Mouse (Mus musculus) CD4-positive naive resting alpha-beta T cell, adult 76 days (primary cell): ENCODE results near the gene Olfr138. TPM values are rescaled to one million over a fixed set of nuclear protein-coding genes. Genes with fewer than 3 reads are reported as not detected.

ENCODE experiments used
- total RNA-seq: library from RNA; stranded (reverse); gene quantifications from one replicate; pipeline ENCODE4 v1.2.4, GENCODE M21; 2023

The Olfr138 gene
- not detected for total RNA-seq

GRCm38 (mm10) chr17:38260735-38261134 is at the start of gene Olfr138:
Gene Olfr138 (plus strand): TSS chr17:38261035.

GRCm38 (mm10) chr17:38307470-38307869 is 46.6 kb downstream of the Olfr138 start, which contains the start of gene Olfr137:
Gene Olfr137 (minus strand): TSS chr17:38307570.

Other genes with a start within 250 kb of the Olfr138 start
- not detected for gene Olfr129, start 201.0 kb upstream of the Olfr138 start, total RNA-seq
- gene Olfr130, start 197.1 kb upstream of the Olfr138 start, total RNA-seq = not detected
- not detected for gene Olfr131, start 172.3 kb upstream of the Olfr138 start, total RNA-seq
- gene Olfr132, start 126.5 kb upstream of the Olfr138 start, total RNA-seq = not detected
- gene Olfr133, start 115.8 kb upstream of the Olfr138 start, total RNA-seq = not detected
- gene Olfr134, start 89.6 kb upstream of the Olfr138 start, total RNA-seq = not detected
- gene Olfr135, start 56.7 kb upstream of the Olfr138 start, total RNA-seq = not detected
- gene Olfr137, start 46.5 kb downstream of the Olfr138 start, total RNA-seq = not detected
- not detected for gene Olfr136, start 68.8 kb downstream of the Olfr138 start, total RNA-seq
- not detected for gene Esp36, start 159.2 kb downstream of the Olfr138 start, total RNA-seq